Mouse (Mus musculus): ENCODE measurements around the gene Tex35. TPM values are rescaled to one million over a fixed set of nuclear protein-coding genes. Genes with fewer than 3 reads are reported as not detected.

Gene Tex35
- not detected in 2 replicates for polyA plus RNA-seq (2016; fragmentation: Nextera tagmentation; extraction: Ambion mirVana)

GRCm38 (mm10) chr1:157108580-157108979 lies at the start of gene Tex35:
Tex35 (minus strand) TSS chr1:157108680.
- no peak within 1 kb of the TSS for H3K4me3 ChIP-seq
- no peaks in the 10 kb centered on the region for H3K4me1 ChIP-seq
- H3K36me3 ChIP-seq, result no peaks in the 10 kb centered on the region
- H3K9me3 ChIP-seq, result no peaks in the 10 kb centered on the region
- no peak within 1 kb of the TSS for H3K4me2 ChIP-seq (replicated peaks)
- H3K27me3 ChIP-seq, result no peaks in the 10 kb centered on the region
- H3K27ac ChIP-seq, result no peak within 1 kb of the TSS
- no peak within 1 kb of the TSS for H3K9ac ChIP-seq
- WGBS, result 90% methylated on average over 4 of the region's 4 CpGs
- ATAC-seq (ENCODE audit: insufficient number of reproducible peaks, insufficient read depth, low FRiP score, low TSS enrichment), result no peak

GRCm38 (mm10) chr1:157153781-157154180 lies 45.3 kb upstream of the Tex35 start:
- H3K9ac ChIP-seq, result no peak overlapping the region
- no peak for ATAC-seq (ENCODE audit: insufficient number of reproducible peaks, insufficient read depth, low FRiP score, low TSS enrichment)
- no peak overlapping the region for H3K27ac ChIP-seq

GRCm38 (mm10) chr1:157150107-157150506 lies 41.6 kb upstream of the Tex35 start:
- Histone ChIP-seq H3K9me3 (no peaks in the 10 kb centered on the region), H3K9ac (no peak overlapping the region), H3K27me3 (no peaks in the 10 kb centered on the region), H3K27ac (no peak overlapping the region), H3K4me3 (no peak overlapping the region), H3K4me2 (replicated peaks) (no peak overlapping the region), H3K36me3 (no peaks in the 10 kb centered on the region), H3K4me1 (no peaks in the 10 kb centered on the region)
- WGBS, result 89% methylated on average over 1 of the region's 1 CpGs
- ATAC-seq (ENCODE audit: insufficient number of reproducible peaks, insufficient read depth, low FRiP score, low TSS enrichment), result no peak

More at GRCm38 (mm10) chr1:157153781-157154180, 45.3 kb upstream of the Tex35 start:
- H3K4me3 ChIP-seq, result no peak overlapping the region
- H3K36me3 ChIP-seq, result 0 out of 2 replicates have a peak, but pooled peaks cover 3% of the 10 kb centered on the region
- no peak overlapping the region for H3K4me2 ChIP-seq (replicated peaks)
- no peaks in the 10 kb centered on the region for H3K27me3 ChIP-seq
- H3K4me1 ChIP-seq, result no peaks in the 10 kb centered on the region
- H3K9me3 ChIP-seq, result no peaks in the 10 kb centered on the region

GRCm38 (mm10) chr1:157144621-157145020 lies 36.1 kb upstream of the Tex35 start:
- no peak overlapping the region for H3K4me2 ChIP-seq (replicated peaks)
- 83% methylated on average over 3 of the region's 3 CpGs for WGBS
- no peaks in the 10 kb centered on the region; the same call in 1 of the 2 replicates for H3K36me3 ChIP-seq
- H3K9ac ChIP-seq, result no peak overlapping the region
- H3K27ac ChIP-seq, result no peak overlapping the region
- H3K4me1 ChIP-seq, result no peaks in the 10 kb centered on the region
- ATAC-seq (ENCODE audit: insufficient number of reproducible peaks, insufficient read depth, low FRiP score, low TSS enrichment), result no peak
- H3K4me3 ChIP-seq, result no peak overlapping the region
- no peaks in the 10 kb centered on the region for H3K9me3 ChIP-seq
- no peaks in the 10 kb centered on the region for H3K27me3 ChIP-seq

- Histone ChIP-seq H3K27me3 (no peaks in the 10 kb centered on the region), H3K9ac (no peak overlapping the region), H3K4me3 (no peak overlapping the region), H3K9me3 (no peaks in the 10 kb centered on the region), H3K4me1 (no peaks in the 10 kb centered on the region), H3K4me2 (replicated peaks) (no peak overlapping the region), H3K36me3 (no peaks in the 10 kb centered on the region; the same call in 1 of the 2 replicates), H3K27ac (no peak overlapping the region)
- no peak for ATAC-seq (ENCODE audit: insufficient number of reproducible peaks, insufficient read depth, low FRiP score, low TSS enrichment)
- WGBS, result 49% methylated on average over 7 of the region's 7 CpGs
These were observed 34.9 kb upstream of the Tex35 start for GRCm38 (mm10) chr1:157143326-157143932.

- Histone ChIP-seq H3K9me3 (no peaks in the 10 kb centered on the region), H3K4me3 (no peak overlapping the region)
These were observed 32.5 kb upstream of the Tex35 start for GRCm38 (mm10) chr1:157141014-157141413.

GRCm38 (mm10) chr1:157137854-157138241 lies 29.4 kb upstream of the Tex35 start:
- H3K27ac ChIP-seq, result no peak overlapping the region
- WGBS, result 86% methylated on average over 1 of the region's 1 CpGs

More at GRCm38 (mm10) chr1:157141014-157141413, 32.5 kb upstream of the Tex35 start:
- no peak for ATAC-seq (ENCODE audit: insufficient number of reproducible peaks, insufficient read depth, low FRiP score, low TSS enrichment)
- H3K27ac ChIP-seq, result no peak overlapping the region
- H3K9ac ChIP-seq, result no peak overlapping the region
- H3K4me1 ChIP-seq, result no peaks in the 10 kb centered on the region; the same call in 1 of the 2 replicates
- H3K27me3 ChIP-seq, result no peaks in the 10 kb centered on the region
- 82% methylated on average over 3 of the region's 3 CpGs for WGBS
- no peak overlapping the region for H3K4me2 ChIP-seq (replicated peaks)
- H3K36me3 ChIP-seq, result no peaks in the 10 kb centered on the region; the same call in 1 of the 2 replicates

GRCm38 (mm10) chr1:157137132-157137853 lies 28.8 kb upstream of the Tex35 start:
- no peak overlapping the region for H3K27ac ChIP-seq
- H3K36me3 ChIP-seq, result no peaks in the 10 kb centered on the region; the same call in 1 of the 2 replicates
- WGBS, result 79% methylated on average over 9 of the region's 9 CpGs
- H3K9ac ChIP-seq, result no peak overlapping the region
- no peaks in the 10 kb centered on the region for H3K9me3 ChIP-seq
- no peak overlapping the region for H3K4me3 ChIP-seq
- H3K4me1 ChIP-seq, result no peaks in the 10 kb centered on the region; the same call in 1 of the 2 replicates
- ATAC-seq (ENCODE audit: insufficient number of reproducible peaks, insufficient read depth, low FRiP score, low TSS enrichment), result no peak
- no peaks in the 10 kb centered on the region for H3K27me3 ChIP-seq
- no peak overlapping the region for H3K4me2 ChIP-seq (replicated peaks)

More at GRCm38 (mm10) chr1:157137854-157138241, 29.4 kb upstream of the Tex35 start:
- Histone ChIP-seq H3K4me1 (no peaks in the 10 kb centered on the region; the same call in 1 of the 2 replicates), H3K36me3 (no peaks in the 10 kb centered on the region; the same call in 1 of the 2 replicates), H3K9ac (no peak overlapping the region), H3K4me2 (replicated peaks) (no peak overlapping the region), H3K4me3 (no peak overlapping the region), H3K9me3 (no peaks in the 10 kb centered on the region), H3K27me3 (no peaks in the 10 kb centered on the region)
- ATAC-seq (ENCODE audit: insufficient number of reproducible peaks, insufficient read depth, low FRiP score, low TSS enrichment), result no peak

- H3K27me3 ChIP-seq, result no peaks in the 10 kb centered on the region
- H3K9me3 ChIP-seq, result no peaks in the 10 kb centered on the region
- no peak overlapping the region for H3K9ac ChIP-seq
- ATAC-seq (ENCODE audit: insufficient number of reproducible peaks, insufficient read depth, low FRiP score, low TSS enrichment), result no peak
- WGBS, result 86% methylated on average over 2 of the region's 2 CpGs
- H3K27ac ChIP-seq, result no peak overlapping the region
- H3K4me3 ChIP-seq, result no peak overlapping the region
- no peaks in the 10 kb centered on the region for H3K36me3 ChIP-seq
- H3K4me2 ChIP-seq (replicated peaks), result no peak overlapping the region
- H3K4me1 ChIP-seq, result no peaks in the 10 kb centered on the region
These were observed 19.7 kb upstream of the Tex35 start for GRCm38 (mm10) chr1:157128219-157128618.

- WGBS, result 86% methylated on average over 3 of the region's 3 CpGs
- Histone ChIP-seq H3K4me3 (no peak overlapping the region), H3K9me3 (no peaks in the 10 kb centered on the region), H3K27me3 (no peaks in the 10 kb centered on the region), H3K36me3 (no peaks in the 10 kb centered on the region), H3K27ac (no peak overlapping the region), H3K4me1 (no peaks in the 10 kb centered on the region), H3K4me2 (replicated peaks) (no peak overlapping the region), H3K9ac (no peak overlapping the region)
- ATAC-seq (ENCODE audit: insufficient number of reproducible peaks, insufficient read depth, low FRiP score, low TSS enrichment), result no peak
These were observed 15.4 kb upstream of the Tex35 start for GRCm38 (mm10) chr1:157123836-157124235.

- Histone ChIP-seq H3K27ac (no peak overlapping the region), H3K9ac (no peak overlapping the region), H3K4me2 (replicated peaks) (no peak overlapping the region), H3K4me3 (no peak overlapping the region), H3K36me3 (no peaks in the 10 kb centered on the region), H3K4me1 (no peaks in the 10 kb centered on the region), H3K9me3 (no peaks in the 10 kb centered on the region), H3K27me3 (no peaks in the 10 kb centered on the region)
- ATAC-seq (ENCODE audit: insufficient number of reproducible peaks, insufficient read depth, low FRiP score, low TSS enrichment), result no peak
- 87% methylated on average over 6 of the region's 6 CpGs for WGBS
These were observed 10.7 kb upstream of the Tex35 start for GRCm38 (mm10) chr1:157119168-157119567.

- H3K27ac ChIP-seq, result no peak overlapping the region
- 84% methylated on average over 3 of the region's 3 CpGs for WGBS
- H3K36me3 ChIP-seq, result no peaks in the 10 kb centered on the region
These were observed 9.0 kb upstream of the Tex35 start for GRCm38 (mm10) chr1:157117440-157117839.

More at GRCm38 (mm10) chr1:157117440-157117839, 9.0 kb upstream of the Tex35 start:
- Histone ChIP-seq H3K4me3 (no peak overlapping the region), H3K9me3 (no peaks in the 10 kb centered on the region), H3K4me2 (replicated peaks) (no peak overlapping the region), H3K4me1 (no peaks in the 10 kb centered on the region), H3K27me3 (no peaks in the 10 kb centered on the region), H3K9ac (no peak overlapping the region)
- no peak for ATAC-seq (ENCODE audit: insufficient number of reproducible peaks, insufficient read depth, low FRiP score, low TSS enrichment)
